Comparison of ENCODE assay signal across 18 mouse cellular contexts in the genomic region with DNA sequence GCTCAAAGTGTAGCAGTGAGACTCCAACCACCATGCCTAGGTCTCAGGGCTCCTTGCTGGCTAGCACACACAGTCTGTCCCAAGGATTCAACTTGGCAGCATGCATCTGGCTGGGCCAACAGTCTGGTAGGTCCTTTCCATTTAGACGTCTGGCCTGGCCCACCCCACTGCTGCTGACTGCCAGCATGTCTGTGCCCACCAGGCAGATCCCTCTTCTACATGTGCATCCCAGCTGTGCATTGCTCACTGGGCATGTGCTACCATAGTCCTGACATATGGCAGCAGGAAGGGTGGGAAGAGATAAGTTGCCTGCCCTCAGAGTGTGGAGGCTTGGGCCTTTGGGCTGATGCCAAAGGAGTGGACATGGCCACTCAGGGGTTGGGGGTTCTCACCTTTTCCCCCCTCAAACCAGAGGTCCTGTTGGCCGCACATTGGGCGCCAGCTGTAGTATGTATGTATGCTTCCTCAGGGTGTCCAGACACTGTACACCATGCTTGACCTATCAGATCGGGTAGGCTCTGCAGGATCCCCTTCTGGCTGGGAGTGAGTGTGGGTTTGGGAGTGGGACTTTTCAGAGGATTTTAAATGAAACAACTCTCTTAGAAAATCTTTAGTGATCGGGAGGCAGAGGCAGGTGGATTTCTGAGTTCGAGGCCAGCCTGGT. TPM values are rescaled to one million over a fixed set of nuclear protein-coding genes. Genes with fewer than 3 reads are reported as not detected.
DNase-seq lines count a peak whose midpoint lies in the region; ATAC-seq and TF ChIP-seq lines count a peak whose summit lies in the region.
"Had no signal": no experiment of that assay in that cellular context is flagged by ENCODE, and none has a peak within 500 bp of the region (broad histone marks: within the 10 kb centered on the region; RNA-seq: fewer than 3 reads in every experiment).

No protein-coding gene starts in this region.

- no peak overlapping the region for H3K4me2 ChIP-seq in heart, embryonic 14.5 days (ENCODE audit: low read length)
- H3K4me2 ChIP-seq: forebrain, embryonic 15.5 days; heart, embryonic 13.5 days had no signal

- no peak for TF ChIP-seq CTCF in G1E (IDR thresholded peaks at IDR 0.05; ENCODE audit: low read depth, low read length)
- TF ChIP-seq CTCF in small intestine, adult 2 months (IDR thresholded peaks at IDR 0.05; ENCODE audit: extremely low read depth, insufficient read length, insufficient replicate concordance, low read depth, low read length), result no peak

- H3K9me3 ChIP-seq in heart, embryonic 14.5 days (ENCODE audit: control insufficient read depth, low read length), result no peaks in the 10 kb centered on the region
- H3K9me3 ChIP-seq in G1E (replicated peaks), result no peaks in the 10 kb centered on the region
- H3K9me3 ChIP-seq: forebrain, embryonic 15.5 days; heart, embryonic 13.5 days had no signal

- H3K27me3 ChIP-seq in heart, embryonic 14.5 days (ENCODE audit: control insufficient read depth, insufficient read depth, low read length), result no peaks in the 10 kb centered on the region
- H3K27me3 ChIP-seq in G1E (ENCODE audit: insufficient read depth, low read length), result no peaks in the 10 kb centered on the region
- H3K27me3 ChIP-seq in small intestine, adult 2 months (ENCODE audit: control insufficient read depth, insufficient read depth, low read length), result no peaks in the 10 kb centered on the region
- H3K27me3 ChIP-seq: forebrain, embryonic 15.5 days; heart, embryonic 13.5 days had no signal

- peaks cover 0 to 6% of the 10 kb centered on the region in 2 experiments; a peak in 1 of 4 replicates for H3K4me1 ChIP-seq in heart, embryonic 14.5 days (ENCODE audit: control insufficient read depth in 2 of 2, insufficient read depth in 2 of 2, low read length in 2 of 2)
- H3K4me1 ChIP-seq in G1E (ENCODE audit: insufficient read depth, low read depth, low read length), result peaks cover 31% of the 10 kb centered on the region
- H3K4me1 ChIP-seq in small intestine, adult 2 months (ENCODE audit: control insufficient read depth, insufficient read depth, insufficient read length, low read length), result peaks cover 31% of the 10 kb centered on the region
- H3K4me1 ChIP-seq: forebrain, embryonic 15.5 days had no signal

- intact Hi-C loops in heart, postnatal 25 days (cut with DNase I), result no loop called here
- intact Hi-C loops in left cerebral cortex, postnatal 4 days (cut with DNase I), result no loop called here

- H3K4me3 ChIP-seq in heart, embryonic 14.5 days (ENCODE audit: control insufficient read depth in 1 of 2, insufficient read depth in 1 of 2, low read depth in 1 of 2, low read length in 2 of 2), result no peak overlapping the region
- H3K4me3 ChIP-seq in G1E (ENCODE audit: low read depth, low read length), result 0 out of 2 replicates have a peak overlapping the region, but pooled peaks have one; percentile 1
- H3K4me3 ChIP-seq in small intestine, adult 2 months (ENCODE audit: low read depth, low read length), result no peak overlapping the region
- H3K4me3 ChIP-seq: forebrain, embryonic 15.5 days; heart, embryonic 13.5 days had no signal

- ATAC-seq in heart, embryonic 14.5 days (ENCODE audit: insufficient number of reproducible peaks, insufficient read depth, low FRiP score, low read depth), result peak; percentile 31; the same call in 1 of the 2 replicates
- ATAC-seq in G1E (ENCODE audit: extremely low read depth, insufficient number of reproducible peaks, low FRiP score, poor library complexity, severe bottlenecking), result no peak
- ATAC-seq: forebrain, embryonic 15.5 days had no signal

- no peak overlapping the region for H3K27ac ChIP-seq in heart, embryonic 14.5 days (replicated peaks in 1 of 2; ENCODE audit: control insufficient read depth in 1 of 2, insufficient read depth in 1 of 2, low read depth in 2 of 2, low read length in 2 of 2)
- peak overlapping the region; percentile 68 for H3K27ac ChIP-seq in small intestine, adult 2 months (ENCODE audit: insufficient read depth, low read depth, low read length)
- H3K27ac ChIP-seq: forebrain, embryonic 15.5 days; heart, embryonic 13.5 days had no signal

- peaks cover 22% of the 10 kb centered on the region; the same call in 1 of the 2 replicates for H3K36me3 ChIP-seq in heart, embryonic 14.5 days (ENCODE audit: control insufficient read depth, insufficient read depth, low read length)
- H3K36me3 ChIP-seq in G1E (replicated peaks), result peaks cover 30% of the 10 kb centered on the region
- H3K36me3 ChIP-seq in small intestine, adult 2 months (ENCODE audit: control insufficient read depth, insufficient read depth, low read length), result peaks cover 7% of the 10 kb centered on the region; the same call in 1 of the 2 replicates

- no peak for TF ChIP-seq POLR2A in small intestine, adult 2 months (IDR thresholded peaks at IDR 0.05; ENCODE audit: low read depth, low read length)

- no peak overlapping the region for H3K9ac ChIP-seq in heart, embryonic 14.5 days (ENCODE audit: low read length)
- H3K9ac ChIP-seq: forebrain, embryonic 15.5 days; heart, embryonic 13.5 days had no signal

- no peak for DNase-seq in heart, postnatal 25 days (ENCODE audit: low spot score)
- peak; percentile 72 for DNase-seq in left cerebral cortex, postnatal 4 days
- no peak for DNase-seq in left cerebral cortex, adult 11 months (ENCODE audit: low spot score)
- DNase-seq in G1E (ENCODE audit: low spot score), result no peak
- DNase-seq: adrenal gland, adult 8-10 months; adrenal gland, postnatal 36 days; cerebellum, adult 8-10 months; gastrocnemius, postnatal 36 days; heart, adult 11 months; heart, postnatal 10 days had no signal

- 91% methylated on average over 6 of the region's 6 CpGs for WGBS in heart, embryonic 14.5 days
- WGBS in small intestine, adult 2 months, result 91% methylated on average over 6 of the region's 6 CpGs

RNA-seq across cellular contexts. Expression of gene Vdac2, which starts 22.4 kb away (rescaled TPM):
- polyA plus RNA-seq in heart, embryonic 14.5 days (2014; fragmentation: Nextera tagmentation; extraction: Ambion mirVana), result 533 and 556 TPM in 2 replicates
- total RNA-seq in heart, postnatal 25 days (2021), result 100 to 1,000 TPM; 494 to 528 TPM
- total RNA-seq in left cerebral cortex, postnatal 4 days (2021), result 100 to 1,000 TPM; 182 to 185 TPM
- total RNA-seq in G1E (2014; fragmentation: Nextera tagmentation) (525 and 570 TPM in 2 replicates), G1E (2017) (445 and 495 TPM in 2 replicates)
- 636 and 648 TPM in 2 replicates for polyA plus RNA-seq in G1E (2012)
- 131 and 371 TPM in 2 replicates for polyA plus RNA-seq in small intestine, adult 2 months (2012; rRNA removed)

RNA-seq across cellular contexts. Expression of gene Comtd1, which starts 46.1 kb away (rescaled TPM):
- polyA plus RNA-seq in heart, embryonic 14.5 days (2014; fragmentation: Nextera tagmentation; extraction: Ambion mirVana), result 41.0 and 47.1 TPM in 2 replicates
- 1 to 10 TPM; 7.5 to 9.5 TPM for total RNA-seq in heart, postnatal 25 days (2021)
- 10 to 100 TPM; 41.5 to 52.5 TPM for total RNA-seq in left cerebral cortex, postnatal 4 days (2021)
- total RNA-seq in G1E (2014; fragmentation: Nextera tagmentation) (23.3 and 33.0 TPM in 2 replicates), G1E (2017) (20.6 and 24.5 TPM in 2 replicates)
- 49.2 and 49.5 TPM in 2 replicates for polyA plus RNA-seq in G1E (2012)
- polyA plus RNA-seq in small intestine, adult 2 months (2012; rRNA removed), result 58.7 and 137 TPM in 2 replicates

RNA-seq across cellular contexts. Expression of gene Dusp13, which starts 51.7 kb away (rescaled TPM):
- not detected in 2 replicates for polyA plus RNA-seq in heart, embryonic 14.5 days (2014; fragmentation: Nextera tagmentation; extraction: Ambion mirVana)
- total RNA-seq in heart, postnatal 25 days (2021), result under 1 TPM; 0.34 to 0.39 TPM
- total RNA-seq in left cerebral cortex, postnatal 4 days (2021), result not detected
- not detected in 2 replicates for total RNA-seq in G1E (2014; fragmentation: Nextera tagmentation)
- total RNA-seq in G1E (2017), result 0.98 TPM in 1 of 2 replicates, not detected in the other
- not detected in 2 replicates for polyA plus RNA-seq in G1E (2012)
- 0.60 and 2.6 TPM in 2 replicates for polyA plus RNA-seq in small intestine, adult 2 months (2012; rRNA removed)
- total RNA-seq: hematopoietic stem cell, adult 5-6 weeks had no signal
- polyA plus RNA-seq: embryonic facial prominence, embryonic 11.5 days; forebrain, embryonic 11.5 days; forebrain, embryonic 15.5 days; heart, embryonic 13.5 days; intestine, embryonic 16.5 days had no signal

RNA-seq across cellular contexts. Expression of gene Samd8, which starts 52.3 kb away (rescaled TPM):
- 8.5 and 11.5 TPM in 2 replicates for polyA plus RNA-seq in heart, embryonic 14.5 days (2014; fragmentation: Nextera tagmentation; extraction: Ambion mirVana)
- 10 to 100 TPM; 26.1 to 28.5 TPM for total RNA-seq in heart, postnatal 25 days (2021)
- 10 to 100 TPM; 92.6 to 94.3 TPM for total RNA-seq in left cerebral cortex, postnatal 4 days (2021)
- total RNA-seq in G1E (2014; fragmentation: Nextera tagmentation) (18.3 and 19.4 TPM in 2 replicates), G1E (2017) (9.5 and 9.9 TPM in 2 replicates)
- 12.7 and 13.4 TPM in 2 replicates for polyA plus RNA-seq in G1E (2012)
- polyA plus RNA-seq in small intestine, adult 2 months (2012; rRNA removed), result 13.7 and 30.6 TPM in 2 replicates
